Mouse (Mus musculus) gonadal fat pad, adult 2 months (tissue): ENCODE results near the gene Loxl3. TPM values are rescaled to one million over a fixed set of nuclear protein-coding genes. Genes with fewer than 3 reads are reported as not detected.

ENCODE experiments used
- DNase-seq: peaks from one replicate; pipeline ENCODE4 v3.0.0-alpha.2; 2012; ENCODE audit warnings: low read depth
- polyA plus RNA-seq: library from polyadenylated mRNA; depleted of rRNA; stranded (reverse); fragments of >200 nt; gene quantifications from 2 replicates; pipeline ENCODE4 v1.2.3, GENCODE M21; 2012; rRNA removed

Loxl3 gene
- polyA plus RNA-seq: 9.8 and 12.1 TPM in 2 replicates

DNA sequence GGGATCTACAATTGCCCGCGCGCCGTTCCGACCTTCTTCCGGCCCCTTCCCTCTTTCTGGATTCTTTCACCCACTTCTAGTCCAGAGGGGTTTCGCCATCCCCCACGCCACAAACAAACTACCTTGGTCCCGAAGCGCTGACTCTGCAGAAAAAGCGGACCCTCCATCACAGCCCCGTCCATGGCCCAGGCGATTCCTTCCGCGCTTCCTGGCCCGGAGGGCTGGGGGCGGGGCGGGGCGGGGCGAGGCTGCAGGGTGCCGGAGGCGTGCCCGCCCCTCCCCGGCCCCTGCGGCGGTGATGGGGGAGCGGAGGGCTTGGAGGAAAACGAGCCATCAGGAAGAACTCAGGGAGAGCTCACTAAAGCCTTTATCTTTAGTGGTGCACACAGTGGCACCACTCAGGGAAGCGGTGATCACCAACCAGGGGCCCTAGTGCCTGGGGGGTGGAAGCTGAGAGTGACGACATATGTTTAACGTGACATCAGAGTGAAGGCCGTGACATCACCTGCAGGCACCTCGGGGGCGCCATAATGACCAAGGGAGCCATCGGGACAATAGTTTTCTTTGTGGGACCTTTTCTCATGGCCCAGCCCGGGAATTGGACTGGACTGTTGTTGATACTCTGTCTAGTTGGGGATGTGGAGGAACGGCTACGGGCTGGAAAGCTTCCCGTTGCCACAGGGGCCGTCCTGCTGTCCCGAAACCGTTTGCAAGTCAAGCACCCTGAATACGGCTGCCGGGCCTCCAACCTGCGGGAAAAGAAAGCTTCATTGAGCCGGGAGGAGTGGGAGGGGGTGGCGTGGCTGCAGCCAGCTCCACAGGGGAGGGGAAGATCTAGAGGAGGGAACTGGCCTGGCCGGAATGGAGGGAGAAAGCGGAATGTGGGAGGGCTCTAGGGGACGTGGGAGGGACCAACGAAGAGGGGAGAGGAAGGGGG is at the start of gene Loxl3, which contains the start of gene Dok1:
TSS of gene Loxl3 (plus strand) at position 925 of the 937 bp plus-strand sequence.
TSS of gene Dok1 (minus strand) at position 223 of the 937 bp plus-strand sequence.
- no peak for DNase-seq

GRCm38 (mm10) chr6:82987411-82987971 is 46.5 kb upstream of the Loxl3 start:
- DNase-seq: no peak

- no peak for DNase-seq
These were observed 40.3 kb upstream of the Loxl3 start for GRCm38 (mm10) chr6:82993696-82994095.

DNA sequence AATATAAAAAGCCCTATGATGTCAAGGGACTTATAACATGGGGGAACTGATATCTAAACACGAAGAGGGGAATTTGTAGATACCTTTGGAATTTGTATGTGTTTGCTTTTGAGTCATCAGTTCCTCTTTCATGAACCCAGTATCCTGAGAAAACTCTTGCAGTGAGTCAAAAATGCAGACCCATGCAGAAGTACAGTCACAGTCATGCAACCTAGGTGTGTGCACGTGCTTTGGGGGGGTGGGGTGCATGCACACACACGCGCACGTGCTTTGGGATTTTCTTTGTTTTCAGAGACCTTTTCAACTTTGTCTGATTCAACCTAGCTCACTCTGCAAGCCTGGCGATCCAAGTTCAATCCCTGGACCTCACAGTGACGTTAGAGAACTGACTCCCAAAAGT is 39.6 kb upstream of the Loxl3 start:
- DNase-seq: no peak

DNA sequence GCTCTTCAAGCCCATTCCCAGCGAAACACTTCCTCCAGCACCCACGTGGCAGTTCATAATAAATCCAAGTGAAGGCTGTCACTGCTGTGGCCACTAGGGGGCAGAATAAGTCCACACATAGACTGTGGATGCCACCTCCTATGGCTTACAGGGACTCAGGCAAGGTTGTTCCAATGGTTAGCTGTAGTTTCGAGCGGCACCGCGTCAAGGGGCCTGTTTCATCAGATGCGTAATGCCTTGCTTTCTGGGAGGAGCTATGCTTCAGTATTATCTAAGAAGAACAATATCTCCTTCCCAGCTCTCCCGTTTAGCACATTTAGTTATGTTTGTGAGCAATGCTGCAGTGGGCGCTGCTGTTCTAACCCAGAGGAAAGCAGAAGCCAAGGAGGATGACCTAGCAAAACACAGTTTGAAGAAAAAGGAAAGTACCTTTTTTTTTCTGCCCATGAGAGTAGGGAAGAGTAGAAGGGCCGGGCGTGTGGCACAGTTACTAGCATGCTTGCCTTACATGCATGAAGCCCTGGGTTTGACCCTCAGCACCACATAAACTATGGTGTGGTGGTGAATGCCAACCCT is 37.1 kb upstream of the Loxl3 start:
- DNase-seq: peak; percentile 68

- DNase-seq: no peak
These were observed 36.4 kb upstream of the Loxl3 start for GRCm38 (mm10) chr6:82997511-82998102.

- no peak for DNase-seq
These were observed 35.6 kb upstream of the Loxl3 start for GRCm38 (mm10) chr6:82998326-82998725.

- no peak for DNase-seq
These were observed 34.0 kb upstream of the Loxl3 start for GRCm38 (mm10) chr6:82999986-83000385.

GRCm38 (mm10) chr6:83003082-83003481 is 30.9 kb upstream of the Loxl3 start:
- DNase-seq: no peak

DNA sequence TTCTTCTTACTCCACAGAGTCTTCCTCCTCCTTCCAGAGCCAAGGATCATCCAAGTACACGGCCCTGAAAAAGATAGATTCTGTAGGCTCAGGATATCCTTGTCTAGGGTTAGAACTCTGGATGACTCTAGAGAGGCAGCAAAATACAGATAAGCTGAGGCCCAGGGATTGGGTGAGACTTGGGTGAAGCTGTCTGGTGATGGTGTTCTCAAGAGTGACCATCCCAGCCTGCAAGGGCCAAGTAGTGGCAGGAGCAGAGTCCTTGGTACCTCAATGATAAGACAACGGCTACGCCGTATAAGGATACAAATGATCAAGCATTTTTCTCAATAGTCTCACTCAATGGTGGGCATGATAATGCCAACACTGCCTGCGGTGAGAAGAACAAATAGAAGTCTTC is 30.1 kb upstream of the Loxl3 start:
- DNase-seq: no peak

GRCm38 (mm10) chr6:83004309-83004708 is 29.7 kb upstream of the Loxl3 start:
- DNase-seq: no peak

GRCm38 (mm10) chr6:83004872-83005271 is 29.1 kb upstream of the Loxl3 start:
- no peak for DNase-seq

GRCm38 (mm10) chr6:83005444-83006011 is 28.4 kb upstream of the Loxl3 start:
- DNase-seq: peak; percentile 27

DNA sequence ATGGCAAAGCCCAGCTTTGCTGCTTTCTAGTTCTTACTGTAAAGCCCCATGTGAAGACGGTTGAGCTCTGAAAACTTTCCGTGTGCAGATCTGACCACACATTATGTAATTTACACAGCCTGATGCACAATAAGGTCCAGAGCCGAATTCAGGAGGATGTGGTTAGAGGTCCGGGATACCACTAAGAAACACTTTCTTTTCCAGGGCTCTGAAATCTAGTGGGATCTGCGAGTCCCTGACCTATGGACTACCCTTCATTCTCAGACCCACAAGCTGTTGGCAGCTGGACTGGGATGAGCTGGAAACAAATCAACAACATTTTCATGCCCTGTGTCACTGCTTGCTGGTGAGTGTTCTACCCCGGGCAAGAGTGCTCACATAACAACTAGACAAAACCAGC is 27.9 kb upstream of the Loxl3 start:
- DNase-seq: no peak

- DNase-seq: no peak
These were observed 25.3 kb upstream of the Loxl3 start for GRCm38 (mm10) chr6:83008659-83009058.

GRCm38 (mm10) chr6:83010010-83010409 is 24.0 kb upstream of the Loxl3 start:
- DNase-seq: no peak

GRCm38 (mm10) chr6:83011255-83011654 is 22.7 kb upstream of the Loxl3 start:
- DNase-seq: no peak

DNA sequence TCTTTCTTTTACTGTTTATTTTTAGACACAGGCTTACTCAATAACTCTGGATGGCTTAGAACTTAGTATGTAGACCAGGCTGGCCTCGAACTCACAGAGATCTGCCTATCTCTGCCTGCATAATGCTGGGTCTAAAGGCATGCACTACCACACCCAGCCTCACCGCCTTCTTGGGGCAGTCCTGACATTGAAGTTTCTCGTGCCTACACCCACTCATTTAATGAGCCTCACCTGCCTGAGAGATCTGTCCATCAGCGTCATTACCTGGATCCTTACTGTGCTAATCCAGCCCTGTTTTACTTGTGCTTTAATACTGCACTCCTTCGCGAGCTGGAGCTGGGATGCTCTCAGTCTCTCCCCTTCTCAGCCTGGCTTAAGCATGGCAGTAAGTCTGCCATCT is 22.2 kb upstream of the Loxl3 start:
- no peak for DNase-seq

- DNase-seq: no peak
These were observed 20.5 kb upstream of the Loxl3 start for GRCm38 (mm10) chr6:83013444-83013843.

DNA sequence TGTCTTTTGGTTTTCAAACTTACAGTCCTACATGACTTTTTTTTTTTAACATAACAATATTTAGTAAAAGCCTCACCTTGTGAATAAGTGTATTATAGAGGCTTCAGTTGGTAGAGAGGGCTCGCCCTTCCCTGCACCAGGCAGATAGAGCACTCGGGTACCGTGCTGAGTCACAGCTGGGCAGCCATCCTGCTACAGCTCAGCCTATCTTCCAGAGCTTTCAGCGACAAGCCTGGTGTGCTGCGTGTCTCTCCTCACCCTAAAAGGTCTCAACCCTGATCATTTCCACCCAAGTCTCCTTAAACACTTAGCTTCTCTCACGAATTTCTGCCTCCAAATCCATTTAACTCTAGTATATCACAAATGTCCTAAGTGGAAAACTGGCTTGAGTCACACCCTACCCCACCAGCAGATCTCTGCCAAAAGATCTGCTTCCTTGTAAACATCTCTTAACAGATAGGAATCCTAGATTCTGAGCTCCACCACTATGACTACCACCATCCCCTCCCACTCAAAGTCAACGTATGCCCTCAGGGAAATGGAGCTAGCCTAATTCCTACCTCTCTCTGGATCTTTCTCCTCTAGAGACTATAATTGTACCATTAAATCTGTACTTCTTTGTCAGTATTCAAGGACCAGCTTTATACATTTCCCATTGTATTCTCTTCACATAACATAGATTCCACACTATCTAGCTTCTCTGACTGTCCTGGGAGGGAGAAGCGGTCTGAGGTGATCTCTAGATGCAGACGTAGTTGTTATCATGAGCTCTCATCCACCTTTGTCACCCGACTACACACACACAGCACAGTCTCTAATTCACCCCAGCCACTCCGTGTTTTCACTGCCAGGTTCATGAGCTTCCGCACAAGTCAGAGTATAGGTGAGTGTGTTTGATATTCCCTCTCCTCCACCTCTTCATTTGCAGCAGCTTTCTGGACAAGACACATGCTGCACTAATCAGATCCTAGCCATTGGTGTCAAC is 19.2 kb upstream of the Loxl3 start:
- no peak for DNase-seq

DNA sequence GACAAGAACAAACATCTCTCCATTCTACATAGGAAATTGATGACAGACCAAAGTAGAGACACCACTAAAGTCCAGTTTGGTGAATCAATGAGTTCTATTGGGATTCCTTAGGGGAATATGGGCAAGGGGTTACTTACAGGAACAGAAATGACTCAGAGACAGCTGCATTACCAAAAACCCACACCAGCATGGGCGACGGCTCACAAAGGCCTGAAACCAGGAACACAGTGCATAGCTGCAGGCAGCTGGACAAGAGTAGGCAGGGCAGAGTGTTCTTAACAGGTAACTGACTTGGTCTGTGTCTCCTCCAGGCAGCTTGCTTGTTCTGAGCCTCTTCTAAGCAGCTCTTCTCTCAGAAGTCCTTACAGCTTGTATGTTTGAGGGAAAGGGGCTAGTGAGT is 18.2 kb upstream of the Loxl3 start:
- no peak for DNase-seq
